Mouse (Mus musculus) monocyte, adult 2 months (primary cell): Measurements from ENCODE around the gene Ccng1.

ENCODE experiments used
- DNase-seq, 2 experiments: peaks; one replicate each; pipeline ENCODE4 v3.0.0; 2022; ENCODE audit warnings: low spot score in 2 of 2, low read depth in 1 of 2

The Ccng1 gene

GRCm38 (mm10) chr11:40755109-40755627 is at the start of gene Ccng1:
Gene Ccng1 (minus strand): TSS chr11:40755311.
- DNase-seq = peak; percentile 75 to 77

GRCm38 (mm10) chr11:40790307-40790706 is 35.2 kb upstream of the Ccng1 start:
- no peak for DNase-seq

GRCm38 (mm10) chr11:40789701-40790100 is 34.6 kb upstream of the Ccng1 start:
- no peak for DNase-seq

- no peak for DNase-seq
Measured at GRCm38 (mm10) chr11:40786900-40787299, 31.8 kb upstream of the Ccng1 start.

- DNase-seq = no peak
Measured at GRCm38 (mm10) chr11:40784326-40784725, 29.2 kb upstream of the Ccng1 start.

- DNase-seq = no peak
Measured at GRCm38 (mm10) chr11:40783346-40783745, 28.2 kb upstream of the Ccng1 start.

- DNase-seq = no peak
Measured at GRCm38 (mm10) chr11:40781857-40782256, 26.7 kb upstream of the Ccng1 start.

- no peak for DNase-seq
Measured at GRCm38 (mm10) chr11:40775315-40776269, 20.5 kb upstream of the Ccng1 start.

GRCm38 (mm10) chr11:40764690-40765089 is 9.6 kb upstream of the Ccng1 start:
- DNase-seq = no peak

GRCm38 (mm10) chr11:40763395-40763794 is 8.3 kb upstream of the Ccng1 start:
- no peak for DNase-seq

- DNase-seq = no peak
Measured at GRCm38 (mm10) chr11:40759896-40760295, 4.8 kb upstream of the Ccng1 start.

- DNase-seq = no peak
Measured at GRCm38 (mm10) chr11:40755968-40756367, 857 bp upstream of the Ccng1 start.

GRCm38 (mm10) chr11:40754664-40755107 is 425 bp downstream of the Ccng1 start:
- no peak for DNase-seq

- no peak for DNase-seq
Measured at GRCm38 (mm10) chr11:40753836-40754235, 1.3 kb downstream of the Ccng1 start.

GRCm38 (mm10) chr11:40747716-40748115 is 7.4 kb downstream of the Ccng1 start:
- no peak for DNase-seq

- DNase-seq = no peak
Measured at GRCm38 (mm10) chr11:40746361-40746760, 8.8 kb downstream of the Ccng1 start.

- no peak for DNase-seq
Measured at GRCm38 (mm10) chr11:40744348-40744747, 10.8 kb downstream of the Ccng1 start.

GRCm38 (mm10) chr11:40741605-40742262 is 13.4 kb downstream of the Ccng1 start:
- DNase-seq = no peak

- no peak for DNase-seq
Measured at GRCm38 (mm10) chr11:40737369-40737768, 17.7 kb downstream of the Ccng1 start.

GRCm38 (mm10) chr11:40734251-40734752 is 20.8 kb downstream of the Ccng1 start:
- no peak for DNase-seq

- DNase-seq = peak; percentile 83 to 88
Measured at GRCm38 (mm10) chr11:40733339-40734174, 21.6 kb downstream of the Ccng1 start, which contains the start of the genes Hmmr and Nudcd2. Gene Hmmr (minus strand): TSS chr11:40733422. Gene Nudcd2 (plus strand): TSS chr11:40733667.
